Mouse (Mus musculus): ENCODE data around the gene Mbd3. TPM values are rescaled to one million over a fixed set of nuclear protein-coding genes. Genes with fewer than 3 reads are reported as not detected.
A peak's percentile ranks its signal among the peaks of the same experiment; 100 is the strongest.

Gene Mbd3
- polyA plus RNA-seq, 1 experiment, result 143 TPM

DNA sequence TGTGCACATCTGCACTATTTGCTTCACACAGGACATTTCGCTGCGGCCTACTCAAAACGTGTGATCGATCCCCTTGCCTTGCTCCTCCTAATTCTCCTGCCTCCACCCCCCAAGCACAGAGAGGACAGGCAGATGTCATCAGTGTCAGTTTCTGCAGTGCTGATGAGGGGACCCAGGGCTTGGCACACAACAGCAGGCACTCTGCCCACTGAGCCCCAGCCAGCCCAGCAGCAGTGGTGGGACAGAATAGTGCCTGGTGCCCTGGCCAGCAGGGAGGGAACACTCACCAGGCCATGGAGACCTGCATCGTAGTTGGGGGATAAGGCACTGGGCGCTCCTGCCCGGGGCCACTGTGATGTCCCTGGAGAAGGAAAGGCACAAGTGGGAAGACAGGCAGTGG, 16.2 kb upstream of the Mbd3 start:
- 87% methylated on average over 7 of the region's 7 CpGs for WGBS
- Histone ChIP-seq H3K4me3 (replicated peaks; ENCODE audit: extremely low read depth, low read depth, low read length) (no peak overlapping the region), H3K4me1 (ENCODE audit: control insufficient read depth, insufficient read depth, low read length) (0 out of 2 replicates have a peak, but pooled peaks cover 4% of the 10 kb centered on the region)
- TF ChIP-seq CTCF (IDR thresholded peaks at IDR 0.05; ENCODE audit: insufficient read depth, low read length) (no peak), POLR2A (IDR thresholded peaks at IDR 0.05; ENCODE audit: borderline replicate concordance, extremely low read depth, low read depth, low read length) (no peak)
- no peak for DNase-seq

DNA sequence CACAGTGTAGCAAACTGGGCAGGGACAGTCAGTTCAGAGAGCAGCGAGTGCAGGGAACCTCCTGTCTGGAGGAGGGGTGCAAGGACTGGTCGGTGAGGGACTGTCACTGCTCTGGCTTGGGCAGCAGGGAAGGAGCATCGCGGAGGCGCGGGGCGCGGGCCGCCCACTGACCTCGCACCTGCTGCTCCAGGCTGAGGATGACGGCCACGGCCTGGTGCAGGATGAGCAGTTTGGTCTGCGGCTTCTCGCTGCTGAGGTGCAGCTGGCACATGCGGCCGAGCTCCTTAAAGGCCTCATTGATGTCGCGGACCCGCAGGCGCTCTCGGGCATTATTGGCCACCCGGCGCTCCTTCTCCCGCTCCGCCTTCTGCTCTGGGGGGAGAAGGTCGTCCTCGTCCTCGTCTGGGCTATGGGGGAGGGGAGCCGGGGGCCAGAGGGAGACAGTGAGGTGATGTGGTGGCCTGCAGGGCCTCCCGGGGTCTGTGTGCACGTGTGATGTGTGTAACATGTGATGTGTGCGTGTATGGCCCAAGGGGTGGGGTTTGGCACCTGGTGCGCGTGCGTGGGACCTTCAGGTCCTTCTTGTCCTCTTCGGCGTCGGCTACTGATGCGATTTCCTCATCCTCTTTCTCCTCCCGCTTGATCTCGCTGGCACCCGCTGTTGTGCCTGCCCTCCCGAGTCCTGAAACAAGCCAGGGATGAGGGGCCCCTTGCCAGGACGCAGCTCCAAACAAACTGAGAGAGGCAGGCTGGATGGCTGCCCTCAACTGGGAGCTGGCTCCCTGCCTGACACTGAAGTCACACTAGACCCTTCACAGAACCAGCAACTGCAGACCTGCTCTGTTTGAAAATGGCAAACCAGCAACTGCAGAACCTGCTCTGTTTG, 13.5 kb upstream of the Mbd3 start:
- 71% methylated on average over 44 of the region's 44 CpGs for whole genome bisulfite sequencing
- Histone ChIP-seq H3K4me3 (replicated peaks; ENCODE audit: extremely low read depth, low read depth, low read length) (no peak overlapping the region), H3K4me1 (ENCODE audit: control insufficient read depth, insufficient read depth, low read length) (no peaks in the 10 kb centered on the region)
- DNase-seq, result no peak
- TF ChIP-seq POLR2A (IDR thresholded peaks at IDR 0.05; ENCODE audit: borderline replicate concordance, extremely low read depth, low read depth, low read length), result no peak
- TF ChIP-seq CTCF (IDR thresholded peaks at IDR 0.05; ENCODE audit: insufficient read depth, low read length), result no peak

DNA sequence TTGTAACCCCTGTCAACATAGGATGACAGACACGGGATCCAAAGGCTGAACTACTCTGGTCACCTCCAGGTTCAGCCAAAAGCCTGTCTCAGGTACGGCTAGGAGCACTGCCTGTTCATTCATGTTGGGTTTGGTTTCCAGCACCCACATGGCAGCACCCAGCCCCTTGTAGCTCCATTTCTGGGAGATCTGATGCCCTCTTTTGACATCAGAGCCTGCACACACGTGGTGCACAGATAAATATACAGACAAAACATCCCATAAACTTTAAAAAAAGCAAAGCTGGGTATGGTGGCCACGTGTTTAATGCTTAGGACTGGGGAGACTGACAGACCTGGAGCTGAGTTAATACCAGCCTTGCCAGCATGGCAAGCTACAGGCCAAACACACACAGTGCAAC, 8.6 kb upstream of the Mbd3 start:
- no peak for TF ChIP-seq POLR2A (IDR thresholded peaks at IDR 0.05; ENCODE audit: borderline replicate concordance, extremely low read depth, low read depth, low read length)
- no peak for TF ChIP-seq CTCF (IDR thresholded peaks at IDR 0.05; ENCODE audit: insufficient read depth, low read length)
- WGBS, result 38% methylated on average over 4 of the region's 4 CpGs
- no peak for DNase-seq
- Histone ChIP-seq H3K4me3 (replicated peaks; ENCODE audit: extremely low read depth, low read depth, low read length) (no peak overlapping the region), H3K4me1 (ENCODE audit: control insufficient read depth, insufficient read depth, low read length) (peaks cover 3% of the 10 kb centered on the region; the same call in 1 of the 2 replicates)

DNA sequence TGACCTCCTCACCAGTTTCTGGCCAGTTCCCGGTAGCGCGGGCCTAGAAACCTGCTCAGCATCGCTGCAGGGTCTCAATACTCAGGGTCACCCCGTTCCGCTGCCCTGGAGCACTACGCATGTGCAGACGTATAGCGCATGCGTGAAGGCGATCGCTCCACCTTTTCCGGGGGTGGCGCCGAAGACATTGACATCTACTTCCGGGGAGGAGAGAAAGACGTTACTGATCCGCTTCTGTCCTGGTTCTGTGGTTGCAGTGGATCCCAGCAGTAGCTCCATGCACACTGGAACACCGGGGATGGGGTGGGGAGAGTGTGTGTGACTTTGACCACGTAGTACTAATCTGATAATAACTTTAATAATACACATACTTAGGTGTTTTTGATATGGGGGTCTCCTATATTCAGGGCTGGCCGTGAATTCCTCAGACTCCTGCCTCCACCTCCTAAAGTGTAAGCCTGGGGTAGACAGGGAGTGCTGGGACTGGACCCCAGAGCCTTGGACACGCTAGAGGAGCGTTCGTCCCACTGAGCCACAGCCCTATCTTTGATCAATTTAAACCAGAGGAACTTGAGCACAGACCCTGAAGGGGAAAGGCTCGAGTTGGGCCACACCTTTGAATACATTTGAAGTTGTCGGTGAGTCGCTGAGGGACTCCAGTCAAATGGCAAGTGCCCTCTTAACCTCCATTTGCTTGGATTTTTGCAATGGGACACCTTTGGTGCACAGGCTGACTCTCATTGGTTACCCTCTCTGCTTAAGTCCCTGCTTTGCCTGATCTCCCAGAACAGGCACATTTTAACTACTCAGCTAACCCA, 7.5 kb upstream of the Mbd3 start, which contains the start of gene Uqcr11:
Gene Uqcr11 (minus strand): TSS at position 147 of the 818 bp plus-strand sequence.
- Histone ChIP-seq H3K4me1 (ENCODE audit: control insufficient read depth, insufficient read depth, low read length) (peaks cover 3% of the 10 kb centered on the region; the same call in 1 of the 2 replicates), H3K4me3 (replicated peaks; ENCODE audit: extremely low read depth, low read depth, low read length) (peak within 1 kb of the TSS; percentile 74)
- WGBS, result under 1% methylated on average over 27 of the region's 27 CpGs
- DNase-seq, result peak; percentile 91
- TF ChIP-seq CTCF (IDR thresholded peaks at IDR 0.05; ENCODE audit: insufficient read depth, low read length) (no peak), POLR2A (IDR thresholded peaks at IDR 0.05; ENCODE audit: borderline replicate concordance, extremely low read depth, low read depth, low read length) (peak; percentile 81; the same call in 1 of the 2 replicates)

DNA sequence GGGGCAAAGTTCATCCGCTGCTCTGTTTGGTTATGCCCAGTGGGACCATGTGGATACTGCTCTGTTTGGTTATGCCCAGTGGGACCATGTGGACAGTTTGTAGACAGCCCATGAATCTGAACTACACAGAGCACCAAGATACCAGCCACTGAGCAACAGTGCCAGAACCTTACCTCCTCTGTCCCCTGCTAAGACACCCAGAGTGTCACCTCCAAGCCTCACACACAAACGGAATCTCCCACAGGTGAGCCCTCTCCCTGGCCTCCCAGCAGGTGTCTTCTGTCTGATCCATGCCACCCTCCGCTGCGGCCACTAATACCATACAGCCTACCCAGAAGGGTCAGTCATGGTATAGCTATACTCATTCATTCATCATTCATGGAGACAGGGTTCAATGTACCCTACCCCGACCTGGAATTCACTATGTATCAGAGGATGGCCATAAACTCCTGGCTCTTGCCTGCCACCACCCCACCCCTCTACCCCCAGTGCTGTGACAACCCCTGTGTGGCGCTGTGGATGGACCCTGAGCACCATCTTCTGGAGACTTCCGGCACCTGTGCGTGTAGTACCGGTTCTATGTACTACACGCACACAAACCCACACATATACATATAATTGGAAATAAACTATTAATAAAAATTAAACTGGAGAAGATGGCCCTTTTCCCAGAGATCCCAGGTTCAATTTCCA, 6.3 kb upstream of the Mbd3 start:
- no peak for TF ChIP-seq CTCF (IDR thresholded peaks at IDR 0.05; ENCODE audit: insufficient read depth, low read length)
- TF ChIP-seq POLR2A (IDR thresholded peaks at IDR 0.05; ENCODE audit: borderline replicate concordance, extremely low read depth, low read depth, low read length), result no peak
- Histone ChIP-seq H3K4me3 (replicated peaks; ENCODE audit: extremely low read depth, low read depth, low read length) (peak overlapping the region; percentile 74), H3K4me1 (ENCODE audit: control insufficient read depth, insufficient read depth, low read length) (peaks cover 3% of the 10 kb centered on the region; the same call in 1 of the 2 replicates)
- WGBS, result 51% methylated on average over 10 of the region's 10 CpGs
- DNase-seq, result no peak

DNA sequence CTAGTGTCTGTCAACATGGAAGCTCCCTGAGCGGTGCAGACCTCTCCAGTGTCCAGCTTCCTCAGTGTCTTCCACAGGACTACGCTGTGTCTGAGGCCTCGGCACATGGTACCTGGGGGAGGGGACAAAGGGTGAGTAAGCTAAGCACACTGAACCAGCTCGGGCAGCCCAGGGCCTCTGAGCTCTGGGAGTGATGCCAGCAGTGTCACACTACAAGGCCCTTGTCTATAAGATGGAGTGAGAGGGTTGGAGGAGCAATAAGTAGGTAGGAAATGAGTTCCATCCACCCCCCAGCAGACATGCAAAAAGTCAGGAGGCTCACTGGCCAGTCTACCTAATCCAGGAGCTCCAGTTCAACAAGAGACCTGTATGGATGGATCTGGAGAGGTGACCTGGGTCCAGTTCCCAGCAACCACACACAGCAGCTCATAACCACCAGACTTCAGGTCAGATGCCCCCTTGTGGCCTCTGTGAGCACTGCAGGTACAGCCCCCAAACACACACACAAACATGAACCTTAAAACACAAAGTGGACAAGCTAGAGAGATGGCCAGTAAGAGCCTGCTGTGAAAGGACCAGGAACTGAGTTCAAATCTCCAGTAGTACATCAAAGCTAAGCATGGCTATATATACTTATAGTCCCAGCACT, 3.8 kb upstream of the Mbd3 start:
- no peak overlapping the region for H3K4me3 ChIP-seq (replicated peaks; ENCODE audit: extremely low read depth, low read depth, low read length)
- TF ChIP-seq CTCF (IDR thresholded peaks at IDR 0.05; ENCODE audit: insufficient read depth, low read length) (peak; percentile 68), POLR2A (IDR thresholded peaks at IDR 0.05; ENCODE audit: borderline replicate concordance, extremely low read depth, low read depth, low read length) (no peak)
- no peak for DNase-seq
- peaks cover 9% of the 10 kb centered on the region for H3K4me1 ChIP-seq (ENCODE audit: control insufficient read depth, insufficient read depth, low read length)
- 72% methylated on average over 4 of the region's 4 CpGs for WGBS

DNA sequence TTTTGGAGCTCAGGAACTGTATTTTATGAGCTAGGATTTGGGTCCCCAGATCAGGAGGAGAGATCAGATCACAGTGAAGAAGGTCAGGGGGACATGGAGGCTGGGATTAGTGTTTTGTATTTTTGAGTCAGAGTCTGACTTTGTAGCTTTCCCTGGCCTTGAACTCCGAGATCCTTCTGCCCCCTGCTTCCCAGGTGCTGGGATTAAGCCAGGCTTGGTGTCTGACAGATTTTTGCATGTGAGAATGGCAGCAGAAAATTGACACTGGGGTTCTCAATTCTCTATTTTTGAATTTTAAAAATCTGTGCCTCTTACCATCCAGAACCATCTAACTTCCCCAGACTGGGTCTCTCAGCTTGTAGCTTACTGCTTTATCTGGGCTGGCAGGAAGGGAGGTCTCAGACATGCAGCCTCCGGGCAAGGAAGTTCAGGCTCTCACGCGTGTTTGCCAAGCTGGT, 1.4 kb upstream of the Mbd3 start:
- TF ChIP-seq POLR2A (IDR thresholded peaks at IDR 0.05; ENCODE audit: borderline replicate concordance, extremely low read depth, low read depth, low read length) (no peak), CTCF (IDR thresholded peaks at IDR 0.05; ENCODE audit: insufficient read depth, low read length) (no peak)
- no peak for DNase-seq
- WGBS, result 67% methylated on average over 4 of the region's 4 CpGs
- Histone ChIP-seq H3K4me1 (ENCODE audit: control insufficient read depth, insufficient read depth, low read length) (peaks cover 16% of the 10 kb centered on the region), H3K4me3 (replicated peaks; ENCODE audit: extremely low read depth, low read depth, low read length) (no peak overlapping the region)

DNA sequence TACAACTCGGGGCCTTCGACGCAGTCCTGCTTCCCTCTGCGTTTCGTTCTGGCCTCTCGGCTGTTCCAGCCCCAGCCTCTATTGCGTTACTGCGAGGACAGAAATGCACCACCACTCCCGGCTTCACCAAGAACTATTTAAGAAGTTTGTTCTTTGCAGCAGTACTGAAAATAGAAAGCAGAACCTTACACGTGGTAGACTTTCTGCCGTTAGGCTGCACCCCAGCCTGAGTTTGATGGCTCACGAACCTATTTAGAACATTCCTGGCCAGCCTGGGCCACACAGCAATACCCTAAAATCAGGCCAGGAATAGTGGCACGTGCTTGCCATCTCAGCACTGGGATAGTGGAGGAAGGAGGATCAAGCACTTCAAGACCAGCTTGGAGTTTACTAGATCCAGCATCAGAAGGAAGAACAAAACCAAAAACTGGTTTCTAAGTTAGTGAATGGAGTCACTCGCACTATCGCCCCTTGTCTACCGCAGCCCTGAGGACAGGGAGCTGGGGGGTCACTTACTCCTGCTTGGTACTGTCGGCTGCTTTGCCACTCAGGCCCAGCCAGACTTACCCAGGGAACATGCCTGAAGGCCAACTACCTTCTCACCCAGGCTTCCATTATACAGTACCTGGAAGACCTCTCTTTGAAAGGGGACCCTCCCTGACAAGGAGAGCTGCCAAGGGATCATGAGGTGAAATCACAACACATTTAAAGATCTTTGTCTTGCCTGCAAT, 788 bp upstream of the Mbd3 start:
- DNase-seq, result no peak
- Histone ChIP-seq H3K4me1 (ENCODE audit: control insufficient read depth, insufficient read depth, low read length) (peaks cover 14% of the 10 kb centered on the region), H3K4me3 (replicated peaks; ENCODE audit: extremely low read depth, low read depth, low read length) (peak overlapping the region; percentile 81)
- TF ChIP-seq POLR2A (IDR thresholded peaks at IDR 0.05; ENCODE audit: borderline replicate concordance, extremely low read depth, low read depth, low read length), result no peak
- 9% methylated on average over 17 of the region's 17 CpGs for WGBS

Measured in lung, adult 2 months (tissue).